Mouse (Mus musculus): ENCODE data around the gene Camk2n1. TPM values are rescaled to one million over a fixed set of nuclear protein-coding genes. Genes with fewer than 3 reads are reported as not detected.
A peak's percentile ranks its signal among the peaks of the same experiment; 100 is the strongest.

Gene Camk2n1
- polyA plus RNA-seq, 1 experiment from 2014 or later, result 6.1 TPM

- H3K9ac ChIP-seq (ENCODE audit: low read length), result no peak overlapping the region
Observed at GRCm38 (mm10) chr4:138444941-138445340, 9.2 kb upstream of the Camk2n1 start.

GRCm38 (mm10) chr4:138446981-138447380 is 7.1 kb upstream of the Camk2n1 start:
- 30% methylated on average over 13 of the region's 13 CpGs for WGBS
- Histone ChIP-seq H3K36me3 (ENCODE audit: control insufficient read depth, insufficient read depth, low read length) (no peaks in the 10 kb centered on the region), H3K4me3 (ENCODE audit: low read depth, low read length) (no peak overlapping the region), H3K9me3 (ENCODE audit: control insufficient read depth, low read length) (no peaks in the 10 kb centered on the region), H3K27me3 (ENCODE audit: control insufficient read depth, insufficient read depth, low read length) (peaks cover 3% of the 10 kb centered on the region), H3K4me1 (ENCODE audit: control insufficient read depth, insufficient read depth, low read length) (peaks cover 27% of the 10 kb centered on the region), H3K9ac (ENCODE audit: low read length) (no peak overlapping the region), H3K27ac (ENCODE audit: low read depth, low read length) (no peak overlapping the region), H3K4me2 (no peak overlapping the region)
- no peak for DNase-seq (ENCODE audit: low spot score, missing footprints)
- peak; percentile 19; the same call in 1 of the 2 replicates for ATAC-seq (ENCODE audit: low FRiP score)

More at GRCm38 (mm10) chr4:138444941-138445340, 9.2 kb upstream of the Camk2n1 start:
- Histone ChIP-seq H3K27me3 (ENCODE audit: control insufficient read depth, insufficient read depth, low read length) (no peaks in the 10 kb centered on the region), H3K27ac (ENCODE audit: low read depth, low read length) (no peak overlapping the region), H3K4me3 (ENCODE audit: low read depth, low read length) (no peak overlapping the region), H3K4me1 (ENCODE audit: control insufficient read depth, insufficient read depth, low read length) (peaks cover 27% of the 10 kb centered on the region), H3K4me2 (no peak overlapping the region), H3K9me3 (ENCODE audit: control insufficient read depth, low read length) (no peaks in the 10 kb centered on the region), H3K36me3 (ENCODE audit: control insufficient read depth, insufficient read depth, low read length) (peaks cover 8% of the 10 kb centered on the region; the same call in 1 of the 2 replicates)
- no peak for ATAC-seq (ENCODE audit: low FRiP score)
- 7% methylated on average over 5 of the region's 5 CpGs for WGBS
- DNase-seq (ENCODE audit: low spot score, missing footprints), result peak; percentile 76

GRCm38 (mm10) chr4:138447387-138447786 is 6.7 kb upstream of the Camk2n1 start:
- Histone ChIP-seq H3K4me3 (ENCODE audit: low read depth, low read length) (no peak overlapping the region), H3K9me3 (ENCODE audit: control insufficient read depth, low read length) (no peaks in the 10 kb centered on the region), H3K36me3 (ENCODE audit: control insufficient read depth, insufficient read depth, low read length) (no peaks in the 10 kb centered on the region), H3K4me2 (0 out of 2 replicates have a peak overlapping the region, but pooled peaks have one; percentile 0), H3K27me3 (ENCODE audit: control insufficient read depth, insufficient read depth, low read length) (peaks cover 4% of the 10 kb centered on the region), H3K9ac (ENCODE audit: low read length) (peak overlapping the region; percentile 17), H3K27ac (ENCODE audit: low read depth, low read length) (peak overlapping the region; percentile 58; the same call in 1 of the 2 replicates), H3K4me1 (ENCODE audit: control insufficient read depth, insufficient read depth, low read length) (peaks cover 27% of the 10 kb centered on the region)
- peak; percentile 83 for ATAC-seq (ENCODE audit: low FRiP score)
- peak; percentile 99 for DNase-seq (ENCODE audit: low spot score, missing footprints)
- WGBS, result 1% methylated on average over 8 of the region's 8 CpGs

- DNase-seq (ENCODE audit: low spot score, missing footprints) (peak; percentile 84), ATAC-seq (ENCODE audit: low FRiP score) (peak; percentile 49)
- peaks cover 6% of the 10 kb centered on the region for H3K27me3 ChIP-seq (ENCODE audit: control insufficient read depth, insufficient read depth, low read length)
- 38% methylated on average over 15 of the region's 15 CpGs for WGBS
- H3K9me3 ChIP-seq (ENCODE audit: control insufficient read depth, low read length), result no peaks in the 10 kb centered on the region
- no peaks in the 10 kb centered on the region for H3K36me3 ChIP-seq (ENCODE audit: control insufficient read depth, insufficient read depth, low read length)
- no peak overlapping the region for H3K4me3 ChIP-seq (ENCODE audit: low read depth, low read length)
- H3K4me1 ChIP-seq (ENCODE audit: control insufficient read depth, insufficient read depth, low read length), result peaks cover 31% of the 10 kb centered on the region
- H3K9ac ChIP-seq (ENCODE audit: low read length), result peak overlapping the region; percentile 17
- H3K4me2 ChIP-seq, result 0 out of 2 replicates have a peak overlapping the region, but pooled peaks have one; percentile 0
- H3K27ac ChIP-seq (ENCODE audit: low read depth, low read length), result peak overlapping the region; percentile 58; the same call in 1 of the 2 replicates
Observed at GRCm38 (mm10) chr4:138447827-138448602, 6.1 kb upstream of the Camk2n1 start.

GRCm38 (mm10) chr4:138448872-138449615 is 5.1 kb upstream of the Camk2n1 start:
- peak; percentile 74 for DNase-seq (ENCODE audit: low spot score, missing footprints)
- 34% methylated on average over 7 of the region's 7 CpGs for WGBS
- Histone ChIP-seq H3K9ac (ENCODE audit: low read length) (no peak overlapping the region), H3K4me2 (no peak overlapping the region), H3K4me3 (ENCODE audit: low read depth, low read length) (no peak overlapping the region), H3K27me3 (ENCODE audit: control insufficient read depth, insufficient read depth, low read length) (peaks cover 10% of the 10 kb centered on the region), H3K9me3 (ENCODE audit: control insufficient read depth, low read length) (no peaks in the 10 kb centered on the region), H3K36me3 (ENCODE audit: control insufficient read depth, insufficient read depth, low read length) (no peaks in the 10 kb centered on the region), H3K27ac (ENCODE audit: low read depth, low read length) (no peak overlapping the region), H3K4me1 (ENCODE audit: control insufficient read depth, insufficient read depth, low read length) (peaks cover 40% of the 10 kb centered on the region)
- ATAC-seq (ENCODE audit: low FRiP score), result no peak

GRCm38 (mm10) chr4:138449636-138450314 is 4.3 kb upstream of the Camk2n1 start:
- no peak for ATAC-seq (ENCODE audit: low FRiP score)
- WGBS, result 59% methylated on average over 12 of the region's 12 CpGs
- Histone ChIP-seq H3K4me1 (ENCODE audit: control insufficient read depth, insufficient read depth, low read length) (peaks cover 38% of the 10 kb centered on the region), H3K9ac (ENCODE audit: low read length) (no peak overlapping the region), H3K4me2 (no peak overlapping the region), H3K36me3 (ENCODE audit: control insufficient read depth, insufficient read depth, low read length) (no peaks in the 10 kb centered on the region), H3K4me3 (ENCODE audit: low read depth, low read length) (no peak overlapping the region), H3K9me3 (ENCODE audit: control insufficient read depth, low read length) (no peaks in the 10 kb centered on the region), H3K27me3 (ENCODE audit: control insufficient read depth, insufficient read depth, low read length) (peaks cover 10% of the 10 kb centered on the region), H3K27ac (ENCODE audit: low read depth, low read length) (no peak overlapping the region)
- peak; percentile 78 for DNase-seq (ENCODE audit: low spot score, missing footprints)

- Histone ChIP-seq H3K27ac (ENCODE audit: low read depth, low read length) (peak overlapping the region; percentile 96; the same call in 1 of the 2 replicates), H3K9me3 (ENCODE audit: control insufficient read depth, low read length) (no peaks in the 10 kb centered on the region), H3K27me3 (ENCODE audit: control insufficient read depth, insufficient read depth, low read length) (peaks cover 10% of the 10 kb centered on the region), H3K4me1 (ENCODE audit: control insufficient read depth, insufficient read depth, low read length) (peaks cover 45% of the 10 kb centered on the region), H3K36me3 (ENCODE audit: control insufficient read depth, insufficient read depth, low read length) (no peaks in the 10 kb centered on the region), H3K4me3 (ENCODE audit: low read depth, low read length) (no peak overlapping the region), H3K9ac (ENCODE audit: low read length) (no peak overlapping the region), H3K4me2 (no peak overlapping the region)
- ATAC-seq (ENCODE audit: low FRiP score) (no peak), DNase-seq (ENCODE audit: low spot score, missing footprints) (peak; percentile 81)
- 26% methylated on average over 15 of the region's 15 CpGs for WGBS
Observed at GRCm38 (mm10) chr4:138452306-138453096, 1.6 kb upstream of the Camk2n1 start.

DNA sequence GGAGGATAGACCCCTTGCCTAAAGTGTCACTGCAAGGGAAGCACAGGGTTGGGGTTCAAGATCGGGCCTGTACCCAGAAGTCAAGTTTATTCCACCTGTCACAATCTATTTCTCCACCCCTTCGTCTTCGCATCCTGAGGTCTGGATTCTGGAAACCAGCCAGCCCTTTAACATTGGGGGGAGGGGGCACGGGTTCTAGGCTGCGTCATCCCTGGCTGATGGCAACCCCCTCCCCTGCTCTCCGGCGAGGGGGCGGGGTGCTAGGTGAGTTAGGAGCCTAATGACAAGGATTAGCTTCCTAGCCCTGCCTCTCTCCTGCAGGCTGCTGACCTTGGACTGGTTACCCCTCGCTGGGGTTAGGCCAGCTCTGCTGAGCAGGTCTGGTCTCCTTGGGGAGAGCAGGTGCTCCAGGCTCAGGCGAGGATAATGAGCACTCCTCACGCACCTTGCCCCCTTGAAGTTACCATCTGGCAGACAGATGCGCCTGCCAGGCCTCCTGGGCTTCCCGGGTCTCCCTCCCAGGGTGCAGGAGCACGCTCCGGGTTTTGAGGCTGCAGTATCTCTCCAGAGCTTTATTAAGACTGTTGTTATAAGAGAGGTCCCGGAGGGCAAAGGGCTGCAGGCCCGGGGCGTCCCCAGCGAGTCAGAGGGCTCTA is 889 bp upstream of the Camk2n1 start:
- peak; percentile 38 for ATAC-seq (ENCODE audit: low FRiP score)
- H3K27ac ChIP-seq (ENCODE audit: low read depth, low read length), result peak overlapping the region; percentile 96
- H3K9ac ChIP-seq (ENCODE audit: low read length), result peak overlapping the region; percentile 96
- no peaks in the 10 kb centered on the region for H3K9me3 ChIP-seq (ENCODE audit: control insufficient read depth, low read length)
- H3K4me1 ChIP-seq (ENCODE audit: control insufficient read depth, insufficient read depth, low read length), result peaks cover 38% of the 10 kb centered on the region
- H3K4me2 ChIP-seq, result peak overlapping the region; percentile 73
- 3% methylated on average over 19 of the region's 19 CpGs for WGBS
- H3K36me3 ChIP-seq (ENCODE audit: control insufficient read depth, insufficient read depth, low read length), result no peaks in the 10 kb centered on the region
- H3K27me3 ChIP-seq (ENCODE audit: control insufficient read depth, insufficient read depth, low read length), result peaks cover 10% of the 10 kb centered on the region
- peak overlapping the region; percentile 93 for H3K4me3 ChIP-seq (ENCODE audit: low read depth, low read length)
- peak; percentile 92 for DNase-seq (ENCODE audit: low spot score, missing footprints)
